Mouse (Mus musculus) spleen, adult 18-20 months (tissue): ENCODE measurements around the gene Abcf2.

Experiments used
- DNase-seq, 2 experiments: peaks; one replicate each; pipeline ENCODE4 v3.0.0; 2022; ENCODE audit warnings: mixed read lengths in 2 of 2

Abcf2 gene

DNA sequence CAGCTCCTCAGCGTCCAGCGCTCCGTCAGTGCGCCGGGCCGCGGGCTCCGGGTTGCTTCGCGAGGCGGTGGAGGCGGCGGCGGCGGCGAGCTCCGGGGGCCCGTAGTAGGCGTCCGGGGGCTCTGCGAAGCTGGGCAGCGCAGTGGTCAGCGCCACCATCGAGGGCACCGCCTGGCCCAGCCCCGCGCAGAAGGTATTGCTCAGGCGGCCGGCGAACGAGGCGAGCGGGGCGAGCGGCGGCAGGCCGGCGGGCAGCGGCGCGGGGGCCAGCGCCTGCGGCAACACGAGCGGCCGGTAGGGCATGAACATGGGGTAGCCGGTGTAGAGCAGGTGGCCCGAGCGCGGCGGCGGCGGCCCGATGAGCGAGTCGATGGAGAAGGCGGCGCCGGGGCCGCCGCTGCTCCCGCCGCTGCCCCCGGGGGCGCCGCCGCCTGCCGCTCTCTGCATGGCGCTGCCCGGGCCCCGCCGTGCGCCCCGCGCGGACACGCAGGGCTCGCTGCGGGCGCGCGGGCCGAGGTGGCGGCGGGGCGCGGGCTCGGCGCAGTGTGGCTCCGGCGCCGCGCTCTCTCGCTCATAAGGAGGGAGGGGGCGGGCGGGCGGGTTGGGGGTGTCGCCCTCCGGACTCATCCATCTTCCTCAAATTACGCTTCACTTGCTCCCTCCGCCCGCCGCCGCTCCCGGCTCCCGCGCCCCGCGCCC lies 50.9 kb downstream of the Abcf2 start:
- no peak for DNase-seq

DNA sequence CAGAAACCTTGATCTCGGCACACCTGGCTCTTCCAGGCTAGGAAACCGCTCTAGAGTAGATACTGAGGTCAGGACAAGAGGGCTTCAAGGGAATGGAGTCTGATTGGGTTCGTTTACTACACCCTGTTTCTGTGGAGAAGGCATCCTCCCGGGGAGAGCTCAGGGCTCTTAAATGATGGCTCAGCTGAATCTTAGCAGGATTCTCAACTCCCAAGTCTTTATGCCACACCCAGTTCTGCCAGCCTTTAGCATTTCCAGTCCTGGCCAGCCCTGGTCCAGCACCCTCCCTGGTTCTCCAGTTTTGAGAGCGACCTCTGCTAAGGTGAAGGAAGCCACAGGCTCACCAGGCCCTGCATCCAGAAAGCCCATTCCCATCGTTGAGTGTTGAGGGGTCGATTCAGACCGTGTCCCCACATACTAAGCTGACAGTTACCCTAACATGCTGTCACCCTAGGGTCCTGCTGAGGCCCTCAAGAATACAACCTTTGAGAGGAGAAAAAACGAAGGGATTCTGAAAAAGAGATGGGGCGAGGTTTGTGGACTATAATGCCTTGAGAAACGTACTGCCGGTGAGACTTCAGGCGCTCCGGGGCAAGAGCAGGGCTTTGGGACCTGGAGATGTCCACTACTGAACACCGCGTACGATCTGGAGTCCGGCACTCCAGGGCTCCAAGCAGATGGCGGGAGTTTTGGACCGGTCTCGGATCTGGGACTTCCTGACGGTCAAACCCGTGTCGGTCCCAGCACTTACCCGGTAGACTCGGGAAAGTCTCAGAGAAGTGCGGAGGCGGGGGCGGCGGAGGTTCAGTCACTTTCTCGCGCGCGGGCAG lies 51.7 kb downstream of the Abcf2 start:
- DNase-seq, result no peak

DNA sequence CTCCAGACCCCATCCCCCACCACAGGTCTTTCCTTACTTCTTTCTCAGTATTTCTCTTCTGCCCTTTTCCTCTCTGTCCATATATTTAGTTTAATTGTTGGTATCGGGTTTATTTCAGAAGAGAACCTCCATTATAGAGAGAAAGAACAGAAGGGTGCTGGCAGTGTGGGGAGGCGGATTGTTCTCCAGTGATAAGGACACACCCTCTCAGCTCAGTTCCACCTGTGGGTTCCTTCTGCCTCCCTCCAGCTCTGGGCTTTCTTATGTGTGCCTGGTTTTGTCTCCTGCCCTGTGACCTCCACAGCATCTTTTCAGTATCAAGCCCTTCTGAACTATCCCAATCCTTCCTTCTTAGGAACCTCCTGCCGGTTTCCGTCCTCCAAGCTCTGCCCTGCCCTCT lies 52.7 kb downstream of the Abcf2 start:
- DNase-seq, result no peak

DNA sequence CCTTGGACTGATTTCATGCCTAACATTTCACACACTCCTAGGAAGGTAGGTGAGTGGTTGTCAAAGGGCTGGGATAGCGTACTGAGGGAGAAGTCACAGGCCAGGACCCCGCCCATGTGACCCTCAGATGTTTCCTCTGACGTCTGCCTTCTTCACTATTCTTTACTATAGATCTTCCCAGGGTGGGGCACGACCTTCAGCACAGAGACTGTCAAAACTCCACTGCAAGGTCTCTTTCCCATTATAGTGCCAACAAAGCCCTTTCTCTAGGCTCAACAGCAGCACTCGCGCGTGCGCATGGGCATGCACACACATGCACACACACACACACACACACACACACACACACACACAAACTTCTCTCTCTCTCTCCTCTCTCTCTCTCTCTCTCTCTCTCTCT lies 53.5 kb downstream of the Abcf2 start:
- DNase-seq, result no peak

DNA sequence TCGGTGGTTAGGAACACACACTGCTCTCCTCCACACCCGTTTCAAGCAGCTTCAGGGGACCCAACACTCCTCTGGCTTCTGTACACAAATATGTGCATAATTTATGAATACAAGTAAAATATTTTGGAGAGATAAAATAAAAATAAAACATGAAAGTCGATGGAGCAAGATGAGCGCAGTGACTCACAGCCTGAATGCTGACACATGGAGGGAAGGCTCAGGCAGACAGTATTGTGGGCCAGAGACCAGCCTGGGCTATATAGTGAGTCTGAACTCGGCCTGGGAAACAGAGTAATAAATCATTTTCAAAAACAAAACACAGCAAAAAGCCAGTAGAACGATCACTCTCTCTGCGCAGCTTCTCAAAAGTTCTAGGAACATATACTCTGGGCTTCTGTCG lies 55.9 kb downstream of the Abcf2 start:
- DNase-seq, result no peak
